ENCODE assay signal across 10 mouse cellular contexts in the genomic region with DNA sequence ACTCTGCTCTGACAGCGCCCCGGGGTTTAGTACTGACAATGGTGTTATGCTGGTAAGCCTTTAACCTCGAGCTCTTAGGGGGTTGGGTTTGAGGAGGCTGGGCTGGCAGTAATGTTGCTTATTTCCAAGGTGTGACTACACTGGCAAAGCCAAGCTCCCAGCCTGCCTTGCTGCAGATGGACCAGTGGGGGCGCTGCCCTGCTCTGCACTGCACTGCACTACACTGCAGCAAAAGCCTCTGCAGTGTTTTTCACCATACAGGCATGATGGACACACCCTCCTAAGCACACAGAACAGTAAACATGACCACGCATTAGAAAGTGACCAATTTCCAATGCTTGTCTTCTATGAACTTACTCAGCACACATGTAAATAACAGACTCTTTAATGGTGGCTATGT. TPM values are rescaled to one million over a fixed set of nuclear protein-coding genes. Genes with fewer than 3 reads are reported as not detected.
A peak's percentile ranks its signal among the peaks of the same experiment; 100 is the strongest.
DNase-seq lines count a peak whose midpoint lies in the region; ATAC-seq and TF ChIP-seq lines count a peak whose summit lies in the region.
"Had no signal": no experiment of that assay in that cellular context is flagged by ENCODE, and none has a peak within 500 bp of the region (broad histone marks: within the 10 kb centered on the region; RNA-seq: fewer than 3 reads in every experiment).

No protein-coding gene starts in this region.

- no peaks in the 10 kb centered on the region for H3K27me3 ChIP-seq in kidney, adult 2 months (replicated peaks; ENCODE audit: control insufficient read depth, insufficient read depth, low read length)
- peaks cover 11% of the 10 kb centered on the region for H3K27me3 ChIP-seq in Patski
- H3K27me3 ChIP-seq: heart, embryonic 13.5 days had no signal

- CTCF ChIA-PET in Patski (lab: Charles Lee) = no interaction called here

- no peak overlapping the region for H3K4me3 ChIP-seq in kidney, adult 2 months (ENCODE audit: insufficient read depth, low read depth, low read length)
- H3K4me3 ChIP-seq: embryonic facial prominence, embryonic 10.5 days; heart, embryonic 13.5 days had no signal

- H3K36me3 ChIP-seq in kidney, adult 2 months (ENCODE audit: control insufficient read depth, insufficient read depth, low read length) = no peaks in the 10 kb centered on the region
- H3K36me3 ChIP-seq: embryonic facial prominence, embryonic 10.5 days; heart, embryonic 13.5 days had no signal

- no peak for DNase-seq in kidney, adult 2 months
- DNase-seq in kidney, postnatal 25 days = no peak
- peak; percentile 68 for DNase-seq in A20 (ENCODE audit: low read depth, low spot score)
- no peak for DNase-seq in Patski (ENCODE audit: low read depth, low spot score)
- DNase-seq in ovary, postnatal 36 days (ENCODE audit: low spot score) = no peak
- no peak for DNase-seq in right cerebral cortex, adult 2 months (ENCODE audit: low spot score in 2 of 2)
- no peak for DNase-seq in adrenal gland, postnatal 4 days (ENCODE audit: low spot score in 2 of 2)

- WGBS in kidney, adult 2 months = 56% methylated on average over 5 of the region's 5 CpGs

- no peak for ATAC-seq in Patski
- peak; percentile 54; the same call in 1 of the 2 replicates for ATAC-seq in megakaryocyte progenitor cell, adult 5-6 weeks (replicated peaks; ENCODE audit: poor library complexity)

- no peaks in the 10 kb centered on the region; the same call in 1 of the 2 replicates for H3K4me1 ChIP-seq in kidney, adult 2 months (ENCODE audit: control insufficient read depth, insufficient read depth, low read length)

- TF ChIP-seq CTCF in kidney, adult 2 months (conservative IDR thresholded peaks at IDR 0.05; ENCODE audit: insufficient read depth, insufficient read length, low read depth, low read length) = 0 out of 2 replicates have a peak, but pooled peaks have one; percentile 3
- peak; percentile 32 for TF ChIP-seq CTCF in Patski (IDR thresholded peaks at IDR 0.05)

- in situ Hi-C loops in Patski (cut with MboI; ENCODE audit: low pct_unique_long_range_greater_than_20kb) = no loop called here

- TF ChIP-seq POLR2A in kidney, adult 2 months (IDR thresholded peaks at IDR 0.05; ENCODE audit: low read depth, low read length) = no peak

- POLR2A ChIA-PET in Patski (lab: Charles Lee) = no interaction called here

- H3K27ac ChIP-seq in kidney, adult 2 months (ENCODE audit: insufficient read depth, low read depth, low read length) = no peak overlapping the region
- H3K27ac ChIP-seq: embryonic facial prominence, embryonic 10.5 days; heart, embryonic 13.5 days had no signal

RNA-seq across cellular contexts. Expression of a gene that starts 11.2 kb away (rescaled TPM):
- 2.3 and 3.2 TPM in 2 replicates for polyA plus RNA-seq in kidney, adult 2 months (2012; rRNA removed)
- polyA plus RNA-seq in Patski (2021) = not detected
- 0.07 TPM in 1 of 2 replicates, not detected in the other for total RNA-seq in megakaryocyte progenitor cell, adult 5-6 weeks (2015)
- total RNA-seq in megakaryocyte progenitor cell, adult 5-6 weeks (2017) = not detected in 2 replicates
- 1 to 10 TPM; 1.4 to 1.7 TPM for total RNA-seq in adrenal gland, postnatal 4 days (2021)
